Mouse (Mus musculus): ENCODE measurements around the gene Akap13.

The Akap13 gene

GRCm38 (mm10) chr7:75655180-75656074, 200.1 kb downstream of the Akap13 start:
- intact Hi-C loops (cut with DNase I): no loop called here

- intact Hi-C loops (cut with DNase I): no loop called here
These were observed 201.0 kb downstream of the Akap13 start for GRCm38 (mm10) chr7:75656297-75656852.

- intact Hi-C loops (cut with DNase I): no loop called here
These were observed 201.6 kb downstream of the Akap13 start for GRCm38 (mm10) chr7:75656896-75657295.

GRCm38 (mm10) chr7:75664455-75664854, 209.1 kb downstream of the Akap13 start:
- intact Hi-C loops (cut with DNase I): no loop called here

- intact Hi-C loops (cut with DNase I): no loop called here
These were observed 211.6 kb downstream of the Akap13 start for GRCm38 (mm10) chr7:75666982-75667381.

GRCm38 (mm10) chr7:75667531-75667930, 212.2 kb downstream of the Akap13 start:
- intact Hi-C loops (cut with DNase I): no loop called here

- intact Hi-C loops (cut with DNase I): no loop called here
These were observed 213.1 kb downstream of the Akap13 start for GRCm38 (mm10) chr7:75668396-75668795.

- intact Hi-C loops (cut with DNase I): no loop called here
These were observed 214.1 kb downstream of the Akap13 start for GRCm38 (mm10) chr7:75669416-75669815.

GRCm38 (mm10) chr7:75679631-75680030, 224.3 kb downstream of the Akap13 start:
- intact Hi-C loops (cut with DNase I): no loop called here

- intact Hi-C loops (cut with DNase I): no loop called here
These were observed 227.6 kb downstream of the Akap13 start for GRCm38 (mm10) chr7:75682901-75683300.

GRCm38 (mm10) chr7:75683410-75683809, 228.1 kb downstream of the Akap13 start:
- intact Hi-C loops (cut with DNase I): no loop called here

GRCm38 (mm10) chr7:75684976-75685375, 229.6 kb downstream of the Akap13 start:
- intact Hi-C loops (cut with DNase I): no loop called here

- intact Hi-C loops (cut with DNase I): no loop called here
These were observed 230.9 kb downstream of the Akap13 start for GRCm38 (mm10) chr7:75686046-75686826.

- intact Hi-C loops (cut with DNase I): no loop called here
These were observed 231.5 kb downstream of the Akap13 start for GRCm38 (mm10) chr7:75686827-75687164.

- intact Hi-C loops (cut with DNase I): no loop called here
These were observed 232.8 kb downstream of the Akap13 start for GRCm38 (mm10) chr7:75688144-75688543.

- intact Hi-C loops (cut with DNase I): loop anchor here (10.0 kb wide), 1 partner anchor 120 kb away; no protein-coding TSS in a partner anchor
These were observed 239.4 kb downstream of the Akap13 start for GRCm38 (mm10) chr7:75694777-75695176.

- intact Hi-C loops (cut with DNase I): loop anchor here (10.0 kb wide), 1 partner anchor 125 kb away; no protein-coding TSS in a partner anchor
These were observed 244.5 kb downstream of the Akap13 start for GRCm38 (mm10) chr7:75699836-75700235.

GRCm38 (mm10) chr7:75700771-75701345, 245.5 kb downstream of the Akap13 start:
- intact Hi-C loops (cut with DNase I): no loop called here

- intact Hi-C loops (cut with DNase I): no loop called here
These were observed 246.4 kb downstream of the Akap13 start for GRCm38 (mm10) chr7:75701761-75702160.

GRCm38 (mm10) chr7:75702368-75702767, 247.0 kb downstream of the Akap13 start:
- intact Hi-C loops (cut with DNase I): no loop called here

- intact Hi-C loops (cut with DNase I): no loop called here
These were observed 247.8 kb downstream of the Akap13 start for GRCm38 (mm10) chr7:75702966-75703645.
